Mouse (Mus musculus): ENCODE data around the gene Rpl18a.
A peak's percentile ranks its signal among the peaks of the same experiment; 100 is the strongest.

- peak; percentile 87 for TF ChIP-seq POLR2A (IDR thresholded peaks at IDR 0.05; ENCODE audit: borderline replicate concordance, extremely low read depth, insufficient read depth, insufficient read length, poor library complexity, severe bottlenecking)
- no peak for TF ChIP-seq CTCF (IDR thresholded peaks at IDR 0.05; ENCODE audit: borderline replicate concordance, extremely low read depth, insufficient read depth, insufficient read length)
These were observed 8.9 kb upstream of the Rpl18a start, which contains the start of gene Map1s for GRCm38 (mm10) chr8:70905831-70906736.
